16 mouse cellular contexts compared by ENCODE assay signal in the genomic region with DNA sequence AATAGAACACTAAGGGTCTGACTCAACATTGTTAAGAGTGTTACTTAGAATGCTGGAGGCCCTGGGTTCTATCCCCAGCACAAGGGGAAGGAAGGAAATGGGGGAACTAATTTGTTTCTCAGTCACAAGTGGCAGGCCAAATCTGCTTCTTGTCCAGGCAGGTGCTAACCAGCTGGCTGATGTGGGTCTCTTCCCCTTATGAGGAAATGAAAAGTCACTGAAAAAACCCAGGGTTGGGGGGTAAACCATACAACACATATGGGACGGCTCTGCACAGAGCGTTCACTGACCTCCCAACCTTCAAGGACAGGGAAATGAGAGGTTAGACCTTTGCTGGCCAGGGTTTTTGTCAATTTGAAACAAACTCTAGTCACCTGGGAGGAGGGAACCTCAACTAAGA.
"Had no signal": no experiment of that assay in that cellular context is flagged by ENCODE, and none has a peak within 500 bp of the region (broad histone marks: within the 10 kb centered on the region; RNA-seq: fewer than 3 reads in every experiment).

No protein-coding gene starts in this region.

- H3K27me3 ChIP-seq: liver, embryonic 15.5 days; lung, embryonic 15.5 days; midbrain, embryonic 15.5 days; neural tube, embryonic 12.5 days had no signal

- DNase-seq: liver, postnatal 0 days; lung, adult 2 months; lung, postnatal 14 days; lung, postnatal 36 days; right cerebral cortex, postnatal 14 days; thymus, adult 18-20 months; thymus, postnatal 14 days; thymus, postnatal 36 days had no signal

- H3K36me3 ChIP-seq: liver, embryonic 15.5 days; lung, embryonic 15.5 days; midbrain, embryonic 13.5 days; midbrain, embryonic 15.5 days; neural tube, embryonic 12.5 days had no signal

- H3K27ac ChIP-seq: liver, embryonic 15.5 days; lung, embryonic 15.5 days; macrophage; midbrain, embryonic 13.5 days; midbrain, embryonic 15.5 days; neural tube, embryonic 12.5 days had no signal

- H3K9me3 ChIP-seq: liver, embryonic 15.5 days; lung, embryonic 15.5 days; megakaryocyte, embryonic 14.5 days; midbrain, embryonic 13.5 days; midbrain, embryonic 15.5 days; neural tube, embryonic 12.5 days had no signal

- H3K4me3 ChIP-seq: liver, embryonic 15.5 days; lung, embryonic 15.5 days; megakaryocyte, embryonic 14.5 days; midbrain, embryonic 13.5 days; midbrain, embryonic 15.5 days; neural tube, embryonic 12.5 days had no signal

- ATAC-seq: liver, postnatal 0 days; lung, postnatal 0 days; midbrain, embryonic 13.5 days; midbrain, embryonic 15.5 days had no signal

- H3K4me1 ChIP-seq: neural tube, embryonic 12.5 days had no signal
